Mouse (Mus musculus): ENCODE measurements around the gene Tpcn2.

- TF ChIP-seq CTCF (IDR thresholded peaks at IDR 0.05; ENCODE audit: low read depth) (no peak), EP300 (IDR thresholded peaks at IDR 0.05; ENCODE audit: low read depth) (no peak)
Observed at GRCm38 (mm10) chr7:145299562-145300320, 15.9 kb upstream of the Tpcn2 start.

Data from liver, postnatal 0 days (tissue).